Mouse (Mus musculus): ENCODE data around the gene Vash2.
"Not testable (repeated sequence)": the region's sequence is repeated elsewhere in the genome, so short reads cannot be mapped to it uniquely, and the experiment has no call there.

The Vash2 gene

GRCm38 (mm10) chr1:190979100-190979563 lies at the start of gene Vash2:
Gene Vash2, minus strand, starts transcription at chr1:190979296.
- peak; percentile 97 for DNase-seq (ENCODE audit: inconsistent ontology term)

- peak; percentile 100 for DNase-seq (ENCODE audit: inconsistent ontology term)
These were observed 47.1 kb upstream of the Vash2 start, which contains the start of gene Flvcr1 for GRCm38 (mm10) chr1:191026021-191026713. Gene Flvcr1, minus strand, starts transcription at chr1:191026158.

GRCm38 (mm10) chr1:191025016-191026012 lies 46.2 kb upstream of the Vash2 start:
- no peak for DNase-seq (ENCODE audit: inconsistent ontology term)

- not testable (repeated sequence) for DNase-seq (ENCODE audit: inconsistent ontology term)
These were observed 44.7 kb upstream of the Vash2 start for GRCm38 (mm10) chr1:191023806-191024205.

- DNase-seq (ENCODE audit: inconsistent ontology term), result no peak
These were observed 44.0 kb upstream of the Vash2 start for GRCm38 (mm10) chr1:191023140-191023539.

- DNase-seq (ENCODE audit: inconsistent ontology term), result no peak
These were observed 41.9 kb upstream of the Vash2 start for GRCm38 (mm10) chr1:191021016-191021415.

GRCm38 (mm10) chr1:191020217-191020924 lies 41.3 kb upstream of the Vash2 start:
- DNase-seq (ENCODE audit: inconsistent ontology term), result no peak

GRCm38 (mm10) chr1:191019803-191020202 lies 40.7 kb upstream of the Vash2 start:
- DNase-seq (ENCODE audit: inconsistent ontology term), result no peak

GRCm38 (mm10) chr1:191014271-191014670 lies 35.2 kb upstream of the Vash2 start:
- no peak for DNase-seq (ENCODE audit: inconsistent ontology term)

- no peak for DNase-seq (ENCODE audit: inconsistent ontology term)
These were observed 29.6 kb upstream of the Vash2 start for GRCm38 (mm10) chr1:191008707-191009106.

GRCm38 (mm10) chr1:191002201-191002600 lies 23.1 kb upstream of the Vash2 start:
- no peak for DNase-seq (ENCODE audit: inconsistent ontology term)

- DNase-seq (ENCODE audit: inconsistent ontology term), result no peak
These were observed 21.6 kb upstream of the Vash2 start for GRCm38 (mm10) chr1:191000686-191001085.

GRCm38 (mm10) chr1:190998027-190998426 lies 18.9 kb upstream of the Vash2 start:
- DNase-seq (ENCODE audit: inconsistent ontology term), result peak; percentile 8

- DNase-seq (ENCODE audit: inconsistent ontology term), result peak; percentile 12
These were observed 17.3 kb upstream of the Vash2 start for GRCm38 (mm10) chr1:190996346-190996877.

GRCm38 (mm10) chr1:190995548-190995947 lies 16.5 kb upstream of the Vash2 start:
- peak; percentile 88 for DNase-seq (ENCODE audit: inconsistent ontology term)

- DNase-seq (ENCODE audit: inconsistent ontology term), result no peak
These were observed 10.5 kb upstream of the Vash2 start for GRCm38 (mm10) chr1:190989437-190990082.

GRCm38 (mm10) chr1:190981412-190981811 lies 2.3 kb upstream of the Vash2 start:
- DNase-seq (ENCODE audit: inconsistent ontology term), result no peak

- no peak for DNase-seq (ENCODE audit: inconsistent ontology term)
These were observed 1.4 kb upstream of the Vash2 start for GRCm38 (mm10) chr1:190980470-190980869.

GRCm38 (mm10) chr1:190978511-190979073 lies 504 bp downstream of the Vash2 start:
- peak; percentile 46 for DNase-seq (ENCODE audit: inconsistent ontology term)

GRCm38 (mm10) chr1:190978001-190978400 lies 1.1 kb downstream of the Vash2 start:
- DNase-seq (ENCODE audit: inconsistent ontology term), result peak; percentile 23
